Mouse (Mus musculus) liver, adult 2 months (tissue): ENCODE measurements around the gene R3hcc1l.

ENCODE experiments used
- CTCF ChIP-seq: fragments of 200-500 bp; IDR thresholded peaks from 2 replicates; pipeline ENCODE4 v1.5.1; 2011; ENCODE audit warnings: low read depth, low read length, control low read depth
- POLR2A ChIP-seq: fragments of 200-500 bp; IDR thresholded peaks from 2 replicates; pipeline ENCODE4 v1.6.1; 2011; ENCODE audit warnings: low read length, control low read depth; ENCODE audit not compliant: insufficient read depth; ENCODE audit errors: extremely low read depth

- TF ChIP-seq CTCF (no peak), POLR2A (no peak)
Observed at GRCm38 (mm10) chr19:42595066-42595465, 76.5 kb downstream of the R3hcc1l start.
